Mouse (Mus musculus) G1E (cell line): ENCODE measurements around the gene Slc16a6.

ENCODE experiments used
- CTCF ChIP-seq: IDR thresholded peaks from 2 replicates; pipeline ENCODE4 v1.5.1; 2012; ENCODE audit warnings: low read depth, low read length, inconsistent platforms, mixed read lengths
- GATA1 ChIP-seq: IDR thresholded peaks from 2 replicates; pipeline ENCODE4 v1.6.1; 2012; ENCODE audit warnings: borderline replicate concordance, low read length, inconsistent platforms, mixed read lengths
- TAL1 ChIP-seq: conservative IDR thresholded peaks from 2 replicates; pipeline ENCODE4 v1.6.1; 2012; ENCODE audit warnings: low read depth, low read length, inconsistent platforms, mixed read lengths

- TF ChIP-seq TAL1 (no peak), CTCF (no peak), GATA1 (no peak)
Observed at GRCm38 (mm10) chr11:109475717-109476116, 2.3 kb upstream of the Slc16a6 start.
